Mouse (Mus musculus) stomach, embryonic 14.5 days (tissue): ENCODE results near the gene Rhbdd2. TPM values are rescaled to one million over a fixed set of nuclear protein-coding genes. Genes with fewer than 3 reads are reported as not detected.
A peak's percentile ranks its signal among the peaks of the same experiment; 100 is the strongest.

Experiments used
- ATAC-seq: fragments of 200-750 bp; cut with Nextera tagmentation; 2 replicates; pipeline ENCODE4 v1.8.0; 2017; ENCODE audit warnings: low read depth, moderate TSS enrichment; ENCODE audit not compliant: insufficient number of reproducible peaks, insufficient read depth, low FRiP score
- H3K27ac ChIP-seq: fragments of 300-500 bp; sonication (generic); 2 replicates; pipeline ENCODE4 v1.5.1; 2014; ENCODE audit warnings: mild to moderate bottlenecking, low read length, moderate library complexity, mixed read lengths
- H3K27me3 ChIP-seq: fragments of 300-500 bp; sonication (generic); 2 replicates; pipeline ENCODE4 v1.6.1; 2014; ENCODE audit warnings: low read length, control low read depth, mixed read lengths; ENCODE audit not compliant: control insufficient read depth, insufficient read depth
- H3K36me3 ChIP-seq: fragments of 300-500 bp; sonication (generic); 2 replicates; pipeline ENCODE4 v1.6.1; 2014; ENCODE audit warnings: mild to moderate bottlenecking, control low read depth, low read length, moderate library complexity, mixed read lengths; ENCODE audit not compliant: control insufficient read depth, insufficient read depth
- H3K4me1 ChIP-seq: fragments of 300-500 bp; sonication (generic); 2 replicates; pipeline ENCODE4 v1.6.1; 2014; ENCODE audit warnings: low read length, control low read depth, mixed read lengths; ENCODE audit not compliant: control insufficient read depth, insufficient read depth
- H3K4me2 ChIP-seq: fragments of 300-500 bp; sonication (generic); replicated peaks from 2 replicates; pipeline ENCODE4 v1.6.1; 2014; ENCODE audit warnings: low read depth, low read length, control low read depth
- H3K4me3 ChIP-seq: fragments of 300-500 bp; sonication (generic); 2 replicates; pipeline ENCODE4 v1.5.1; 2014; ENCODE audit warnings: low read depth, low read length, control low read depth
- H3K9ac ChIP-seq: fragments of 300-500 bp; sonication (generic); replicated peaks from 2 replicates; pipeline ENCODE4 v1.6.1; 2014; ENCODE audit warnings: low read depth, mild to moderate bottlenecking, control low read depth, low read length, moderate library complexity, mixed read lengths
- H3K9me3 ChIP-seq: fragments of 300-500 bp; sonication (generic); 2 replicates; pipeline ENCODE4 v1.6.1; 2016; ENCODE audit warnings: low read depth, low read length, control low read depth; ENCODE audit not compliant: control insufficient read depth
- WGBS: fragments of 180-500 bp; shearing (Covaris S2); extraction: QIAGEN DNeasy Blood & Tissue Kit; methylation state at CpG from one replicate; pipeline ENCODE4 v1.1.7; 2014; 5-methylcytosine and 5-hydroxymethylcytosine counted together
- polyA plus RNA-seq: library from polyadenylated mRNA; unstranded; fragments of >200 nt; fragmentation: Nextera tagmentation; extraction: Ambion mirVana; gene quantifications from 2 replicates; pipeline ENCODE4 v1.2.1, GENCODE M21; 2014

Gene Rhbdd2
- polyA plus RNA-seq, 1 experiment from 2014 or later, result 51.2 TPM

- Histone ChIP-seq H3K4me1 (no peaks in the 10 kb centered on the region), H3K9me3 (no peaks in the 10 kb centered on the region), H3K9ac (no peak overlapping the region), H3K27me3 (no peaks in the 10 kb centered on the region), H3K4me3 (no peak overlapping the region), H3K4me2 (no peak overlapping the region), H3K36me3 (peaks cover 1% of the 10 kb centered on the region; the same call in 1 of the 2 replicates), H3K27ac (no peak overlapping the region)
- ATAC-seq, result no peak
- 80% methylated on average over 9 of the region's 9 CpGs for WGBS
These were observed 16.3 kb downstream of the Rhbdd2 start for GRCm38 (mm10) chr5:135648461-135649308.

GRCm38 (mm10) chr5:135649309-135649633 is 16.9 kb downstream of the Rhbdd2 start:
- Histone ChIP-seq H3K9me3 (no peaks in the 10 kb centered on the region), H3K36me3 (no peaks in the 10 kb centered on the region), H3K4me3 (no peak overlapping the region), H3K9ac (no peak overlapping the region), H3K27me3 (no peaks in the 10 kb centered on the region), H3K27ac (no peak overlapping the region), H3K4me1 (no peaks in the 10 kb centered on the region), H3K4me2 (no peak overlapping the region)
- WGBS, result 95% methylated on average over 1 of the region's 1 CpGs
- no peak for ATAC-seq

GRCm38 (mm10) chr5:135651536-135651935 is 19.1 kb downstream of the Rhbdd2 start:
- H3K4me3 ChIP-seq, result no peak overlapping the region
- H3K27ac ChIP-seq, result no peak overlapping the region
- H3K36me3 ChIP-seq, result no peaks in the 10 kb centered on the region
- WGBS, result 78% methylated on average over 3 of the region's 3 CpGs
- H3K9ac ChIP-seq, result no peak overlapping the region
- H3K4me1 ChIP-seq, result no peaks in the 10 kb centered on the region
- no peak for ATAC-seq
- H3K9me3 ChIP-seq, result no peaks in the 10 kb centered on the region
- H3K4me2 ChIP-seq, result no peak overlapping the region
- H3K27me3 ChIP-seq, result no peaks in the 10 kb centered on the region

GRCm38 (mm10) chr5:135653209-135653608 is 20.8 kb downstream of the Rhbdd2 start:
- 74% methylated on average over 2 of the region's 2 CpGs for WGBS
- Histone ChIP-seq H3K4me1 (no peaks in the 10 kb centered on the region), H3K4me2 (no peak overlapping the region), H3K4me3 (no peak overlapping the region), H3K36me3 (no peaks in the 10 kb centered on the region), H3K27me3 (no peaks in the 10 kb centered on the region), H3K27ac (no peak overlapping the region), H3K9ac (no peak overlapping the region), H3K9me3 (no peaks in the 10 kb centered on the region)
- no peak for ATAC-seq

- H3K27ac ChIP-seq, result no peak overlapping the region
- H3K9ac ChIP-seq, result no peak overlapping the region
- H3K4me2 ChIP-seq, result no peak overlapping the region
- no peak overlapping the region for H3K4me3 ChIP-seq
- H3K4me1 ChIP-seq, result no peaks in the 10 kb centered on the region
- no peak for ATAC-seq
- H3K27me3 ChIP-seq, result no peaks in the 10 kb centered on the region
- WGBS, result 59% methylated on average over 5 of the region's 5 CpGs
- H3K9me3 ChIP-seq, result no peaks in the 10 kb centered on the region
- no peaks in the 10 kb centered on the region for H3K36me3 ChIP-seq
These were observed 23.6 kb downstream of the Rhbdd2 start for GRCm38 (mm10) chr5:135656046-135656445.

- 88% methylated on average over 5 of the region's 5 CpGs for WGBS
- H3K27me3 ChIP-seq, result no peaks in the 10 kb centered on the region
- no peaks in the 10 kb centered on the region for H3K36me3 ChIP-seq
- H3K4me1 ChIP-seq, result no peaks in the 10 kb centered on the region
- H3K9me3 ChIP-seq, result no peaks in the 10 kb centered on the region
- no peak for ATAC-seq
- H3K9ac ChIP-seq, result no peak overlapping the region
- H3K27ac ChIP-seq, result no peak overlapping the region
- no peak overlapping the region for H3K4me3 ChIP-seq
- H3K4me2 ChIP-seq, result no peak overlapping the region
These were observed 24.7 kb downstream of the Rhbdd2 start for GRCm38 (mm10) chr5:135657128-135657527.

GRCm38 (mm10) chr5:135657703-135658373 is 25.4 kb downstream of the Rhbdd2 start:
- WGBS, result 48% methylated on average over 17 of the region's 17 CpGs

GRCm38 (mm10) chr5:135659956-135660355 is 27.5 kb downstream of the Rhbdd2 start:
- ATAC-seq, result no peak
- Histone ChIP-seq H3K9me3 (no peaks in the 10 kb centered on the region), H3K4me3 (no peak overlapping the region), H3K27ac (no peak overlapping the region), H3K27me3 (no peaks in the 10 kb centered on the region), H3K4me2 (no peak overlapping the region), H3K36me3 (no peaks in the 10 kb centered on the region), H3K9ac (no peak overlapping the region), H3K4me1 (no peaks in the 10 kb centered on the region)
- 59% methylated on average over 4 of the region's 4 CpGs for WGBS

More at GRCm38 (mm10) chr5:135657703-135658373, 25.4 kb downstream of the Rhbdd2 start:
- H3K4me3 ChIP-seq, result no peak overlapping the region
- no peak overlapping the region for H3K27ac ChIP-seq
- H3K9ac ChIP-seq, result no peak overlapping the region
- H3K4me2 ChIP-seq, result no peak overlapping the region
- H3K4me1 ChIP-seq, result no peaks in the 10 kb centered on the region
- H3K9me3 ChIP-seq, result no peaks in the 10 kb centered on the region
- 0 out of 2 replicates have a peak, but pooled peaks have one; percentile 10 for ATAC-seq
- H3K27me3 ChIP-seq, result no peaks in the 10 kb centered on the region
- no peaks in the 10 kb centered on the region for H3K36me3 ChIP-seq
